Mouse (Mus musculus) stomach, postnatal 0 days (tissue): ENCODE data around the gene Sdr39u1.

Experiments
- CTCF ChIP-seq: IDR thresholded peaks from 2 replicates; pipeline ENCODE4 v1.5.1; 2016; ENCODE audit warnings: antibody characterized with exemption, low read depth, mild to moderate bottlenecking, moderate library complexity
- EP300 ChIP-seq: optimal IDR thresholded peaks from 2 replicates; pipeline ENCODE3; 2016; ENCODE audit warnings: antibody characterized with exemption

- TF ChIP-seq EP300, result no peak
- no peak for TF ChIP-seq CTCF
Measured at GRCm38 (mm10) chr14:55877469-55878315, 22.4 kb downstream of the Sdr39u1 start.
